Comparison of ENCODE assay signal across 26 mouse cellular contexts in genomic region chr5:139976584-139976983, GRCm38 (mm10).
"Had no signal": no experiment of that assay in that cellular context is flagged by ENCODE, and none has a peak within 500 bp of the region (broad histone marks: within the 10 kb centered on the region; RNA-seq: fewer than 3 reads in every experiment).

No protein-coding gene starts in this region.

- H3K36me3 ChIP-seq: embryonic facial prominence, embryonic 10.5 days; embryonic facial prominence, embryonic 12.5 days; embryonic facial prominence, embryonic 13.5 days; embryonic facial prominence, embryonic 15.5 days; forebrain, embryonic 10.5 days; forebrain, embryonic 12.5 days; forebrain, embryonic 15.5 days had no signal

- H3K9me3 ChIP-seq: embryonic facial prominence, embryonic 10.5 days; embryonic facial prominence, embryonic 12.5 days; embryonic facial prominence, embryonic 13.5 days; embryonic facial prominence, embryonic 15.5 days; forebrain, embryonic 10.5 days; forebrain, embryonic 12.5 days; forebrain, embryonic 13.5 days; forebrain, embryonic 15.5 days had no signal

- DNase-seq: cerebellum, adult 9-11 months; cerebellum, postnatal 10 days; cerebellum, postnatal 14 days; cerebellum, postnatal 25 days; cerebellum, postnatal 36 days; embryo, embryonic 11 days; forebrain, postnatal 0 days; gastrocnemius, adult 2 months; gastrocnemius, postnatal 10 days; gastrocnemius, postnatal 14 days; gastrocnemius, postnatal 25 days; gastrocnemius, postnatal 36 days; heart, adult 11 months; heart, adult 18-20 months; heart, adult 2 months had no signal

- H3K9ac ChIP-seq: embryonic facial prominence, embryonic 12.5 days; embryonic facial prominence, embryonic 13.5 days; embryonic facial prominence, embryonic 15.5 days; forebrain, embryonic 12.5 days; forebrain, embryonic 13.5 days; forebrain, embryonic 15.5 days; forebrain, postnatal 0 days had no signal

- H3K4me2 ChIP-seq: embryonic facial prominence, embryonic 12.5 days; embryonic facial prominence, embryonic 13.5 days; embryonic facial prominence, embryonic 15.5 days; forebrain, embryonic 12.5 days; forebrain, embryonic 13.5 days; forebrain, embryonic 15.5 days had no signal

- ATAC-seq: forebrain, embryonic 13.5 days; forebrain, embryonic 14.5 days; forebrain, embryonic 15.5 days; forebrain, embryonic 16.5 days; forebrain, postnatal 0 days had no signal

- H3K27ac ChIP-seq: embryonic facial prominence, embryonic 10.5 days; embryonic facial prominence, embryonic 12.5 days; embryonic facial prominence, embryonic 13.5 days; embryonic facial prominence, embryonic 15.5 days; forebrain, embryonic 10.5 days; forebrain, embryonic 12.5 days; forebrain, embryonic 13.5 days; forebrain, embryonic 15.5 days; gastrocnemius, adult 2 months; heart, adult 2 months had no signal

- H3K4me3 ChIP-seq: embryonic facial prominence, embryonic 10.5 days; embryonic facial prominence, embryonic 12.5 days; embryonic facial prominence, embryonic 13.5 days; embryonic facial prominence, embryonic 15.5 days; erythroblast, embryonic 14.5 days; forebrain, embryonic 10.5 days; forebrain, embryonic 12.5 days; forebrain, embryonic 13.5 days; forebrain, embryonic 15.5 days; gastrocnemius, adult 2 months; heart, adult 2 months had no signal
